Mouse (Mus musculus): ENCODE data around the gene Serpinb7. TPM values are rescaled to one million over a fixed set of nuclear protein-coding genes. Genes with fewer than 3 reads are reported as not detected.

Gene Serpinb7
- polyA plus RNA-seq, 1 experiment from 2014 or later, result not detected

DNA sequence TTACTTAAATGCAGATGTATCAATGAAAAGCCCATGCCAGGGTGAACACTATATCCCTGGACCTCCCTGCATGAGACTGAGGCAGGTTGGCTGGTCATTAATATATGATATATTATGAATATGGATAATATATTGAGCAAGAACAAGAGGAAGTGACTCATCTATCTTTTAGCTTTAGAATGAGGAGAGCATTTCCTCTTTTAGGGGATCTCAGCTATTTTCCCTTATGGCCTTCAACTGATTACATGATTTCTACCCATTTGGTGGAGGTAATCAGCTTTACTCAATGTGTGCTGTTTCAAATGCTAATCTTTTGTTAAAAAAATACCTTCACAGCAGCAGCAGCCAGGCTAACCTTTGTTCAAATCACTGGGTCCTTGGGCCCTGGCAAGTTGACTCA is 18.0 kb upstream of the Serpinb7 start:
- Histone ChIP-seq H3K4me2 (ENCODE audit: low read length) (no peak overlapping the region), H3K4me1 (ENCODE audit: control insufficient read depth, insufficient read depth, low read length) (no peaks in the 10 kb centered on the region), H3K27me3 (ENCODE audit: control insufficient read depth, insufficient read depth, low read depth, low read length) (no peaks in the 10 kb centered on the region), H3K36me3 (ENCODE audit: control insufficient read depth, insufficient read depth, low read length) (no peaks in the 10 kb centered on the region), H3K9ac (ENCODE audit: low read depth, low read length) (no peak overlapping the region), H3K27ac (ENCODE audit: low read length) (no peak overlapping the region), H3K4me3 (ENCODE audit: low read depth, low read length) (no peak overlapping the region), H3K9me3 (replicated peaks; ENCODE audit: control insufficient read depth, low read length, poor library complexity, severe bottlenecking) (no peaks in the 10 kb centered on the region)
- no peak for ATAC-seq

DNA sequence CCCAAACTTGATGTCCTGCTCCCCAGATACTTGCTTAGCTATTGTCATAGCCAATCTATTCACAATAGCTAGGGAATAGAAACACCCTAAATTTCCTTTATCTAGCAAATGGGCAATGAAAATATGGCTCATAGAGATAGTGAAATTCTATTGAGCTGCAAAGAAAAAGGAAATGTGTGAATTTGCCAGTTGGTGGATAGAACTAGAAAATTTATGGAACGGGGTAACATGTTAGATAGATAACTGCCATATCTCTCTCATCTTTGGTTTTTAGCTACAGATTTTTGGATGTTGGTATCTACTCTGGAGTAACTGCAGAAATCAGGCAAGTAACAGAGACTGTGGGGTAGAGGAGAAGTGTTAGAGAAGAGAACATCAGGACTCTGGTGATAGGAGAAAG is 17.1 kb upstream of the Serpinb7 start:
- ATAC-seq, result no peak
- Histone ChIP-seq H3K27me3 (ENCODE audit: control insufficient read depth, insufficient read depth, low read depth, low read length) (no peaks in the 10 kb centered on the region), H3K4me1 (ENCODE audit: control insufficient read depth, insufficient read depth, low read length) (no peaks in the 10 kb centered on the region), H3K27ac (ENCODE audit: low read length) (no peak overlapping the region), H3K4me3 (ENCODE audit: low read depth, low read length) (no peak overlapping the region), H3K36me3 (ENCODE audit: control insufficient read depth, insufficient read depth, low read length) (no peaks in the 10 kb centered on the region), H3K4me2 (ENCODE audit: low read length) (no peak overlapping the region), H3K9ac (ENCODE audit: low read depth, low read length) (no peak overlapping the region), H3K9me3 (replicated peaks; ENCODE audit: control insufficient read depth, low read length, poor library complexity, severe bottlenecking) (no peaks in the 10 kb centered on the region)
- 98% methylated on average over 1 of the region's 1 CpGs for WGBS

DNA sequence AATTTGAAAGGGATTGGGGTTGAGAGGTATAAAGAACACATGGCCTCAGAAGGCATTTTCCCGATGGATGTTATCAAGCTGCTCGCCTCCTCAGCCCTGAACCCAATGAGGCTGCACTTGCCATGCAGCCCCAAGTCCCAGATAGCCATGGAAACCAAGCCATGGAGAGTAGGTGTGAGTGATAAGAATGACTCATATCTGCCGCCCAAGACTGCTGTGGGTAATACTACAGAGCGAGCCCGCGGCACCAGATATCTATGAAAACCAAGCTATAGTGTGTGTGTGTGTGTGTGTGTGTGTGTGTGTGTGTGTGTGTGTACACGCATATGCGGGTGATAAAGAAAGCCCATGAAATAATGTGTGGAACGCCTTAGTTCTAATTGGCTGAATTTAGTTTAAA is 14.9 kb upstream of the Serpinb7 start:
- no peaks in the 10 kb centered on the region for H3K36me3 ChIP-seq (ENCODE audit: control insufficient read depth, insufficient read depth, low read length)
- no peak overlapping the region for H3K4me3 ChIP-seq (ENCODE audit: low read depth, low read length)
- H3K9me3 ChIP-seq (replicated peaks; ENCODE audit: control insufficient read depth, low read length, poor library complexity, severe bottlenecking), result no peaks in the 10 kb centered on the region
- H3K4me1 ChIP-seq (ENCODE audit: control insufficient read depth, insufficient read depth, low read length), result no peaks in the 10 kb centered on the region
- no peak overlapping the region for H3K4me2 ChIP-seq (ENCODE audit: low read length)
- no peak overlapping the region for H3K27ac ChIP-seq (ENCODE audit: low read length)
- ATAC-seq, result no peak
- H3K9ac ChIP-seq (ENCODE audit: low read depth, low read length), result no peak overlapping the region
- WGBS, result 94% methylated on average over 9 of the region's 9 CpGs
- H3K27me3 ChIP-seq (ENCODE audit: control insufficient read depth, insufficient read depth, low read depth, low read length), result no peaks in the 10 kb centered on the region

DNA sequence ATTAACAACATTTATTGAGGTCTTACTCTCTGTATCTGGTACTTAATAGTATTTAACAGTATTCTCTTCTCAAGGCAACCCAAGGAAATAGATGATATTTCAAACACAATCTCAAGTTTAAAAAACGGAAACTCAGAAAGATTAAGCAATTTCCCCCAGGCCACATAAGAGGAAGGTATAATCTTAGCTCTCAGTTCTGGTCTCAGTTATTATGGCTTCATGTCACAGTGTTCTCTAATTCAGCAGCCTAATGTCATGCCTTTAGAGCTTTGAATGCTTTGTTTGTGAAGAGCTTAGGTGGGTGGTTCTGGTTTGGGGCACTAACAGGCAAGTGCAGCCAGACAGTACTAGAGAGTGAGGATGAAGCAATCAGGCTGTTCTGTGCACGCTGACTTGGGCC is 9.7 kb upstream of the Serpinb7 start:
- ATAC-seq, result no peak
- no peak overlapping the region for H3K4me3 ChIP-seq (ENCODE audit: low read depth, low read length)
- no peaks in the 10 kb centered on the region for H3K27me3 ChIP-seq (ENCODE audit: control insufficient read depth, insufficient read depth, low read depth, low read length)
- no peaks in the 10 kb centered on the region for H3K36me3 ChIP-seq (ENCODE audit: control insufficient read depth, insufficient read depth, low read length)
- H3K4me2 ChIP-seq (ENCODE audit: low read length), result no peak overlapping the region
- WGBS, result 87% methylated on average over 2 of the region's 2 CpGs
- H3K9me3 ChIP-seq (replicated peaks; ENCODE audit: control insufficient read depth, low read length, poor library complexity, severe bottlenecking), result no peaks in the 10 kb centered on the region
- no peaks in the 10 kb centered on the region for H3K4me1 ChIP-seq (ENCODE audit: control insufficient read depth, insufficient read depth, low read length)
- H3K9ac ChIP-seq (ENCODE audit: low read depth, low read length), result no peak overlapping the region
- H3K27ac ChIP-seq (ENCODE audit: low read length), result no peak overlapping the region

DNA sequence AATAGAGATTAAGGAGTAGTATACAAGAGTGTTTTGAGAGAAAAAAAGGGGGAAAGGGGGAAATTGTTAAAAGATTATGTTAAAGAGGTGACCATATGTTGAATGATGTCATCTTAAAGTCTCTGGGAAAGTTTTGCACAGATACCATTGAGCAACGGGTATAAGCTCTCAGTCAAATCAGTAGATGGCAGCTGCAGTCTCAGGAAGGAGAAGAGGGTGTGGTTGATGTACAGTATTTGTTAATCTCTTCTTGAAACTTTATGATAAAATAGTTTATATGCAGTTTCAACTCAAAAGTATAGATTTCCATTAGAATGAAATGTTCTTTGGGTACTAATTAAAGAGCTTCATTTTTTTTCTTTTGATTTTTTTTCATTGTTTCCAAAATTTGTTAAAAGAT is 2.0 kb upstream of the Serpinb7 start:
- 70% methylated on average over 1 of the region's 1 CpGs for WGBS
- Histone ChIP-seq H3K27ac (ENCODE audit: low read length) (no peak overlapping the region), H3K9me3 (replicated peaks; ENCODE audit: control insufficient read depth, low read length, poor library complexity, severe bottlenecking) (no peaks in the 10 kb centered on the region), H3K4me3 (ENCODE audit: low read depth, low read length) (no peak overlapping the region), H3K4me2 (ENCODE audit: low read length) (no peak overlapping the region), H3K36me3 (ENCODE audit: control insufficient read depth, insufficient read depth, low read length) (no peaks in the 10 kb centered on the region), H3K27me3 (ENCODE audit: control insufficient read depth, insufficient read depth, low read depth, low read length) (no peaks in the 10 kb centered on the region), H3K9ac (ENCODE audit: low read depth, low read length) (no peak overlapping the region), H3K4me1 (ENCODE audit: control insufficient read depth, insufficient read depth, low read length) (no peaks in the 10 kb centered on the region)
- ATAC-seq, result no peak

DNA sequence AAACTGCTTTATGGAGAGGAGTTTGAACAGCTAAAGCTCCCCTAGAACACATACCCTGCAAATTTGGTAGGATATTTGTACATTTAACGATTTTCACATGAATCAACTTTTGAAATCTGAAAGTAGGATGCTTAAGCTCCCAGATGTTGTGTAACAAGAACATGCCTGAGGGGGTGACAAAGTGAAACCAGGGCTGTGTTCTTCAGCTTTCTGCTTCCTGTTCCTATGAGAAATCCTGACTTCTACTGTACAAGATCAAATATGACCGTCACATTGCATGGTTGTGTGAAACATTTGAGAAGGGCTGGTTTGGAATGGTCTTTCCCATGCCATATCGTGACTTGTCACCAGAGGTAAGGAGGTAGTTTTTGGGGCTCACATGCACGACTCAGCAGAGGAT is 2.6 kb downstream of the Serpinb7 start:
- no peaks in the 10 kb centered on the region for H3K9me3 ChIP-seq (replicated peaks; ENCODE audit: control insufficient read depth, low read length, poor library complexity, severe bottlenecking)
- no peak overlapping the region for H3K9ac ChIP-seq (ENCODE audit: low read depth, low read length)
- H3K4me2 ChIP-seq (ENCODE audit: low read length), result no peak overlapping the region
- no peaks in the 10 kb centered on the region for H3K36me3 ChIP-seq (ENCODE audit: control insufficient read depth, insufficient read depth, low read length)
- no peak for ATAC-seq
- no peaks in the 10 kb centered on the region for H3K4me1 ChIP-seq (ENCODE audit: control insufficient read depth, insufficient read depth, low read length)
- no peaks in the 10 kb centered on the region for H3K27me3 ChIP-seq (ENCODE audit: control insufficient read depth, insufficient read depth, low read depth, low read length)
- no peak overlapping the region for H3K27ac ChIP-seq (ENCODE audit: low read length)
- no peak overlapping the region for H3K4me3 ChIP-seq (ENCODE audit: low read depth, low read length)
- WGBS, result 82% methylated on average over 4 of the region's 4 CpGs

DNA sequence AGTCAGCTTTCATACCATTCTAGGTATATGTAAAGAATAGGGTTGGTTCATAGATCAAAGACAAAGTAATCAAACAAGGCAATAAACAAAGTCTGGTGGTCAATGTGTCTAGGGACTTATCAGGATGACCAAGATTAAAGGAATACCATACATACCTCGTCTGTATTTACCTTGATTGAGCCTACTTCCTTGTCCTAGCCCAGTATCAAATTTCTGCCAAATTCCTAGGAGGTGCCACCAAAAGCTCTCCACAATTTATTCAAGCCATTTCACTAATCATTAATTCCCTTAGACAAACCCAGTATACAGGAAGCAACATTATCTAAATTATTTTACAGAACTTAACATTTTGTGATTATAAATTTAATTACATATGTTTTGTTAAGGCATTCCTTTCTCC is 15.2 kb downstream of the Serpinb7 start:
- ATAC-seq, result no peak
- Histone ChIP-seq H3K27ac (ENCODE audit: low read length) (no peak overlapping the region), H3K27me3 (ENCODE audit: control insufficient read depth, insufficient read depth, low read depth, low read length) (no peaks in the 10 kb centered on the region), H3K9ac (ENCODE audit: low read depth, low read length) (no peak overlapping the region), H3K4me1 (ENCODE audit: control insufficient read depth, insufficient read depth, low read length) (no peaks in the 10 kb centered on the region), H3K4me3 (ENCODE audit: low read depth, low read length) (no peak overlapping the region), H3K9me3 (replicated peaks; ENCODE audit: control insufficient read depth, low read length, poor library complexity, severe bottlenecking) (no peaks in the 10 kb centered on the region), H3K4me2 (ENCODE audit: low read length) (no peak overlapping the region), H3K36me3 (ENCODE audit: control insufficient read depth, insufficient read depth, low read length) (no peaks in the 10 kb centered on the region)
- WGBS, result 48% methylated on average over 1 of the region's 1 CpGs

DNA sequence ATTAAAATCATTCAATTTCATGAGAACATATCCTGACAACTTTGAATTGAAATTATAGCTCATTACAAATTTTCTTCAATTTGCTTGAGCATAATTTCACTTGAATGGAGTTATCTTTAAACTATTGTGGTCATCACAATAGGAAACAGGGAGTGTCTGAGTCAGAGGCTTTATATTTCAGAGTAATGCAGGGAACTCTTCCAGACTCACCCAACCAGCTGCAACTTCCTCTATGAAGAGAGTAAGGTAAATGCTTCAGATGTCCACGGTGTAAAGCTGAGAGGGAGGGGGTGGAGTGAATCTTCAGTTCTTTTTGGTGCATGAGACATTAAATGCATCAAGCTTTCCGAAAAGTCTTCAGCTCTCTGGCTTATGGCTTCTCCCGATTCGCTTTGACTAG is 23.0 kb downstream of the Serpinb7 start:
- no peak overlapping the region for H3K9ac ChIP-seq (ENCODE audit: low read depth, low read length)
- H3K4me1 ChIP-seq (ENCODE audit: control insufficient read depth, insufficient read depth, low read length), result no peaks in the 10 kb centered on the region
- no peaks in the 10 kb centered on the region for H3K9me3 ChIP-seq (replicated peaks; ENCODE audit: control insufficient read depth, low read length, poor library complexity, severe bottlenecking)
- H3K27me3 ChIP-seq (ENCODE audit: control insufficient read depth, insufficient read depth, low read depth, low read length), result no peaks in the 10 kb centered on the region
- H3K4me2 ChIP-seq (ENCODE audit: low read length), result no peak overlapping the region
- H3K4me3 ChIP-seq (ENCODE audit: low read depth, low read length), result no peak overlapping the region
- no peaks in the 10 kb centered on the region for H3K36me3 ChIP-seq (ENCODE audit: control insufficient read depth, insufficient read depth, low read length)
- WGBS, result 82% methylated on average over 4 of the region's 4 CpGs
- ATAC-seq, result no peak
- no peak overlapping the region for H3K27ac ChIP-seq (ENCODE audit: low read length)

DNA sequence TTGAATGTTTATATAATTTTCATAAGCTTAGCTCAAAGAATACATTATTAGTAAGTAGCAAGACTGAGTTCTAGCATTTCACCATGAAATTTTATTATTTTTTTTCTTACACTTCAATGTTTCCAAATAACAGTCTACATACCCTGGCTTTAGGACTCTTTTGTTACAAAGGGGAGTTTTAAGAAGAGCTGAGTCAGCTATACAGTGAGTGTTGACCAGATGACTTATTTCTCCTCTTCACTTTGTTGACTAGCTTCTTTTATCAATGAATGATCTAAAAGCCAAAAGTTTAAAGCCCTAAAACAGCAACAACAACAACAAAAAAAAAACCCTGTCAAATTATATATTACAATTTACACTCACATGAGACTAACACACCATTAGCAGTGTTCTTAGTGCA is 31.8 kb downstream of the Serpinb7 start:
- no peak for ATAC-seq
- H3K36me3 ChIP-seq (ENCODE audit: control insufficient read depth, insufficient read depth, low read length), result no peaks in the 10 kb centered on the region
- no peak overlapping the region for H3K4me2 ChIP-seq (ENCODE audit: low read length)
- H3K27ac ChIP-seq (ENCODE audit: low read length), result no peak overlapping the region
- no peaks in the 10 kb centered on the region for H3K27me3 ChIP-seq (ENCODE audit: control insufficient read depth, insufficient read depth, low read depth, low read length)
- H3K9me3 ChIP-seq (replicated peaks; ENCODE audit: control insufficient read depth, low read length, poor library complexity, severe bottlenecking), result no peaks in the 10 kb centered on the region
- no peak overlapping the region for H3K4me3 ChIP-seq (ENCODE audit: low read depth, low read length)
- H3K9ac ChIP-seq (ENCODE audit: low read depth, low read length), result no peak overlapping the region
- H3K4me1 ChIP-seq (ENCODE audit: control insufficient read depth, insufficient read depth, low read length), result no peaks in the 10 kb centered on the region

DNA sequence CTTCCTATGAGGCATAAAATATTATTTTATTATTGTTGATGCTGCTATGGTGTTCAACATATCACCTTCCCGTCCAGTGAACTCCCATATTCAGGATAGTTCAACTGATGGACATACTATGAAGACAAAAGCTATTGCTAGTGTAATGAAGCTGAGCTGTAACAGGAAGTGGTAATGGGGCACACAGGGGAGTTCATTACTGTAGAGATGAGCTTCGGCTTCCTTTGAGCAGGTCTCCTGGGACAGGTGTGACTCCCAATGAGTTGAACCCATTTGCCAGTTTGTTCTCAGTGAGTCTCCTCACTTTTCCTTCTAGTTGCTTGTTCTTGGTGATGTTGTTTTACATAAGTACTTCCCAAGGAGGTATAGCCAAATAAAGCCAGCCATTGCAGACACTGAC is 36.1 kb downstream of the Serpinb7 start:
- Histone ChIP-seq H3K9ac (ENCODE audit: low read depth, low read length) (no peak overlapping the region), H3K9me3 (replicated peaks; ENCODE audit: control insufficient read depth, low read length, poor library complexity, severe bottlenecking) (no peaks in the 10 kb centered on the region), H3K4me3 (ENCODE audit: low read depth, low read length) (no peak overlapping the region), H3K4me2 (ENCODE audit: low read length) (no peak overlapping the region), H3K4me1 (ENCODE audit: control insufficient read depth, insufficient read depth, low read length) (no peaks in the 10 kb centered on the region), H3K27me3 (ENCODE audit: control insufficient read depth, insufficient read depth, low read depth, low read length) (no peaks in the 10 kb centered on the region), H3K36me3 (ENCODE audit: control insufficient read depth, insufficient read depth, low read length) (no peaks in the 10 kb centered on the region), H3K27ac (ENCODE audit: low read length) (no peak overlapping the region)
- ATAC-seq, result no peak
- 87% methylated on average over 2 of the region's 2 CpGs for WGBS

All from midbrain, embryonic 16.5 days (tissue).